Mouse (Mus musculus) effector memory CD4-positive, alpha-beta T cell, adult 7 months (primary cell): ENCODE data around the gene Olfr815. TPM values are rescaled to one million over a fixed set of nuclear protein-coding genes. Genes with fewer than 3 reads are reported as not detected.

Experiments used
- polyA plus RNA-seq: library from polyadenylated mRNA; unstranded; fragments of 100-300 nt; shearing (Covaris generic); gene quantifications from one replicate; pipeline ENCODE4 v1.2.1, GENCODE M21; 2017

Olfr815 gene
- 0.21 TPM for polyA plus RNA-seq

GRCm38 (mm10) chr10:129905767-129906166 is at the start of gene Olfr815:
Gene Olfr815 (minus strand): TSS chr10:129905867.

GRCm38 (mm10) chr10:129949000-129949399 is 43.3 kb upstream of the Olfr815 start, which contains the start of gene Olfr818:
Gene Olfr818 (minus strand): TSS chr10:129949100.

GRCm38 (mm10) chr10:129915497-129915896 is 9.8 kb upstream of the Olfr815 start, which contains the start of gene Olfr816:
Gene Olfr816 (minus strand): TSS chr10:129915597.

GRCm38 (mm10) chr10:129879751-129880150 is 25.9 kb downstream of the Olfr815 start, which contains the start of gene Olfr814:
Gene Olfr814 (minus strand): TSS chr10:129879851.

GRCm38 (mm10) chr10:129855067-129855466 is 50.6 kb downstream of the Olfr815 start, which contains the start of gene Olfr813:
Gene Olfr813 (plus strand): TSS chr10:129855367.

Other genes with a start within 250 kb of the Olfr815 start
- not detected for gene Olfr800, start 248.2 kb downstream of the Olfr815 start, polyA plus RNA-seq
- gene Olfr801, start 232.0 kb downstream of the Olfr815 start, polyA plus RNA-seq, result not detected
- gene Olfr802, start 217.7 kb downstream of the Olfr815 start, polyA plus RNA-seq, result not detected
- gene Olfr803, start 211.6 kb downstream of the Olfr815 start, polyA plus RNA-seq, result not detected
- not detected for gene Olfr804, start 202.7 kb downstream of the Olfr815 start, polyA plus RNA-seq
- not detected for gene Olfr805, start 176.5 kb downstream of the Olfr815 start, polyA plus RNA-seq
- not detected for gene Olfr806, start 163.9 kb downstream of the Olfr815 start, polyA plus RNA-seq
- gene Olfr807, start 148.1 kb downstream of the Olfr815 start, polyA plus RNA-seq, result 0.21 TPM
- gene Olfr808, start 140.4 kb downstream of the Olfr815 start, polyA plus RNA-seq, result not detected
- not detected for gene Olfr809, start 131.2 kb downstream of the Olfr815 start, polyA plus RNA-seq
- not detected for gene Olfr810, start 111.0 kb downstream of the Olfr815 start, polyA plus RNA-seq
- not detected for gene Olfr811, start 101.5 kb downstream of the Olfr815 start, polyA plus RNA-seq
- not detected for gene Olfr812, start 59.8 kb downstream of the Olfr815 start, polyA plus RNA-seq
- gene Olfr813, start 50.5 kb downstream of the Olfr815 start, polyA plus RNA-seq, result not detected
- 0.11 TPM for gene Olfr814, start 26.0 kb downstream of the Olfr815 start, polyA plus RNA-seq
- gene Olfr816, start 9.7 kb upstream of the Olfr815 start, polyA plus RNA-seq, result 1.5 TPM
- gene Olfr818, start 43.2 kb upstream of the Olfr815 start, polyA plus RNA-seq, result not detected
- not detected for gene Olfr819, start 61.4 kb upstream of the Olfr815 start, polyA plus RNA-seq
- not detected for gene Olfr247, start 70.3 kb upstream of the Olfr815 start, polyA plus RNA-seq
- 0.40 TPM for gene Gm10310, start 79.2 kb upstream of the Olfr815 start, polyA plus RNA-seq
- gene Olfr820, start 106.8 kb upstream of the Olfr815 start, polyA plus RNA-seq, result not detected
- gene Olfr821, start 124.5 kb upstream of the Olfr815 start, polyA plus RNA-seq, result not detected
- gene Olfr822, start 165.3 kb upstream of the Olfr815 start, polyA plus RNA-seq, result not detected
- not detected for gene Olfr823, start 209.5 kb upstream of the Olfr815 start, polyA plus RNA-seq
- gene Olfr824, start 224.1 kb upstream of the Olfr815 start, polyA plus RNA-seq, result not detected